In the genomic region with DNA sequence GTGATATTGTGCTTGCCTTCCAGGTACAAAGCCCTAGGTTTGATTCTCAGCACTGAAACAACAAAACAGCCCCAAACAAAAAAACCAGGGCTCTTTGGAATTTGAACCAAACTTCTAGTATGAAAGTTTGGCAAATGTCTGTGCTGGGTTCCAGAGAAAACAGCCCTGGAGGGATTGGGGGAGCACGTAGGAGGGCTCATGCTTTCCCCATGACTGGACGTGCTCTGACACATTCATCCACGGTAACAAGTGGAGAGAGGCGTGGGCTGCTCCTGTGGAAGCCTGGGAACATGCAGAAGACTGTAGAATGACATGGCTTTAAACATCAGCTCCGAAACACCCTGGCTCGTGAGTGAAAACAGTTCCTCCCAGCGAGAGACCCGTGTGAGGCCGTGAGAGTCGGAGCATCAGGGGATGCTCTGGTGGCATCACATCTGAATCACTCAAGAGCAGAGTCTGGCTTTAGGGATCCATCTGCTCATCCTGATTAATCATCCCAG, we compare ENCODE assay signal across 19 mouse cellular contexts. TPM values are rescaled to one million over a fixed set of nuclear protein-coding genes. Genes with fewer than 3 reads are reported as not detected.
DNase-seq lines count a peak whose midpoint lies in the region; ATAC-seq and TF ChIP-seq lines count a peak whose summit lies in the region.
"Had no signal": no experiment of that assay in that cellular context is flagged by ENCODE, and none has a peak within 500 bp of the region (broad histone marks: within the 10 kb centered on the region; RNA-seq: fewer than 3 reads in every experiment).

No protein-coding gene starts in this region.

- no peaks in the 10 kb centered on the region for H3K36me3 ChIP-seq in lung, postnatal 0 days (ENCODE audit: insufficient read depth, low read length)
- H3K36me3 ChIP-seq in heart, embryonic 10.5 days: no peaks in the 10 kb centered on the region
- H3K36me3 ChIP-seq: hindbrain, embryonic 12.5 days; kidney, embryonic 15.5 days; limb, embryonic 13.5 days; liver, embryonic 15.5 days; midbrain, embryonic 12.5 days; neural tube, embryonic 13.5 days had no signal

- H3K27ac ChIP-seq in lung, postnatal 0 days (ENCODE audit: low read length): no peak overlapping the region
- H3K27ac ChIP-seq in heart, embryonic 10.5 days: no peak overlapping the region
- H3K27ac ChIP-seq: forebrain, embryonic 13.5 days; hindbrain, embryonic 12.5 days; kidney, embryonic 15.5 days; limb, embryonic 13.5 days; liver, embryonic 15.5 days; midbrain, embryonic 12.5 days; neural tube, embryonic 13.5 days had no signal

- H3K4me1 ChIP-seq in lung, postnatal 0 days (ENCODE audit: insufficient read depth, low read depth, low read length): no peaks in the 10 kb centered on the region
- H3K4me1 ChIP-seq in heart, embryonic 10.5 days: peaks cover 20% of the 10 kb centered on the region
- H3K4me1 ChIP-seq: hindbrain, embryonic 12.5 days; limb, embryonic 13.5 days had no signal

- no peaks in the 10 kb centered on the region for H3K27me3 ChIP-seq in lung, postnatal 0 days (replicated peaks; ENCODE audit: insufficient read depth, low read length)
- H3K27me3 ChIP-seq in heart, embryonic 10.5 days (ENCODE audit: insufficient read depth, poor library complexity, severe bottlenecking): no peaks in the 10 kb centered on the region
- H3K27me3 ChIP-seq: hindbrain, embryonic 12.5 days; kidney, embryonic 15.5 days; limb, embryonic 13.5 days; liver, embryonic 15.5 days; midbrain, embryonic 12.5 days; neural tube, embryonic 13.5 days had no signal

- ATAC-seq in lung, postnatal 0 days: 0 out of 2 replicates have a peak, but pooled peaks have one; percentile 4
- ATAC-seq in activated CD4-positive, CD25-positive, alpha-beta regulatory T cell, adult 4 months: no peak
- ATAC-seq: forebrain, embryonic 13.5 days had no signal

- no peak overlapping the region for H3K9ac ChIP-seq in lung, postnatal 0 days (replicated peaks; ENCODE audit: low read depth)
- H3K9ac ChIP-seq: forebrain, embryonic 13.5 days; hindbrain, embryonic 12.5 days; kidney, embryonic 15.5 days; limb, embryonic 13.5 days; liver, embryonic 15.5 days; midbrain, embryonic 12.5 days; neural tube, embryonic 13.5 days had no signal

- no peak overlapping the region for H3K4me2 ChIP-seq in lung, postnatal 0 days (replicated peaks; ENCODE audit: low read depth, low read length)
- H3K4me2 ChIP-seq: forebrain, embryonic 13.5 days; hindbrain, embryonic 12.5 days; kidney, embryonic 15.5 days; limb, embryonic 13.5 days; liver, embryonic 15.5 days; midbrain, embryonic 12.5 days; neural tube, embryonic 13.5 days had no signal

- H3K9me3 ChIP-seq in lung, postnatal 0 days (ENCODE audit: low read length): no peaks in the 10 kb centered on the region
- H3K9me3 ChIP-seq in heart, embryonic 10.5 days: no peaks in the 10 kb centered on the region
- H3K9me3 ChIP-seq: forebrain, embryonic 13.5 days; hindbrain, embryonic 12.5 days; kidney, embryonic 15.5 days; limb, embryonic 13.5 days; liver, embryonic 15.5 days; midbrain, embryonic 12.5 days; neural tube, embryonic 13.5 days had no signal

- H3K4me3 ChIP-seq in lung, postnatal 0 days (ENCODE audit: low read depth, low read length): no peak overlapping the region
- no peak overlapping the region for H3K4me3 ChIP-seq in heart, embryonic 10.5 days
- H3K4me3 ChIP-seq: forebrain, embryonic 13.5 days; hindbrain, embryonic 12.5 days; kidney, embryonic 15.5 days; limb, embryonic 13.5 days; liver, embryonic 15.5 days; midbrain, embryonic 12.5 days; neural tube, embryonic 13.5 days had no signal

- TF ChIP-seq EP300 in lung, postnatal 0 days (IDR thresholded peaks at IDR 0.05): no peak

- 54% methylated on average over 10 of the region's 10 CpGs for WGBS in lung, postnatal 0 days
- WGBS in heart, embryonic 10.5 days: 80% methylated on average over 10 of the region's 10 CpGs

- TF ChIP-seq CTCF in lung, postnatal 0 days (IDR thresholded peaks at IDR 0.05): no peak

- DNase-seq in lung, postnatal 0 days (ENCODE audit: low spot score): no peak
- no peak for DNase-seq in lung, postnatal 36 days
- peak; percentile 47 for DNase-seq in fibroblast of lung, adult 2 months (ENCODE audit: low read depth)
- peak; percentile 9 to 28 for DNase-seq in layer of hippocampus, postnatal 14 days (ENCODE audit: low spot score in 2 of 2)
- DNase-seq in embryo, embryonic 10.5 days (ENCODE audit: low spot score): no peak
- no peak for DNase-seq in heart, embryonic 10.5 days (ENCODE audit: low spot score)
- DNase-seq: adrenal gland, postnatal 25 days; cerebellum, adult 18-20 months; cerebellum, postnatal 36 days; gastrocnemius, postnatal 25 days; spleen, adult 18-20 months had no signal

RNA-seq across cellular contexts. Expression of a gene that starts 43.3 kb away (rescaled TPM):
- 52.9 and 58.5 TPM in 2 replicates for polyA plus RNA-seq in lung, postnatal 0 days (2015; fragmentation: Nextera tagmentation; extraction: Ambion mirVana)
- 10 to 100 TPM; 70.2 to 71.3 TPM for total RNA-seq in layer of hippocampus, postnatal 14 days (2021)
- 100 to 1,000 TPM; 266 to 304 TPM for polyA plus RNA-seq in activated CD4-positive, CD25-positive, alpha-beta regulatory T cell, adult 4 months (2017; shearing (Covaris generic))
- polyA plus RNA-seq in heart, embryonic 10.5 days (2016; fragmentation: Nextera tagmentation; extraction: Ambion mirVana): 37.6 and 57.9 TPM in 2 replicates

Comparison
In these comparisons a context has a peak if more than half of its experiments do, and no peak if none do; other contexts are left out.
1. DNase-seq: peak in fibroblast of lung, adult 2 months (single experiment) and layer of hippocampus, postnatal 14 days (2 of 2); none in lung, postnatal 0 days (single experiment), lung, postnatal 36 days (single experiment), embryo, embryonic 10.5 days (single experiment) and heart, embryonic 10.5 days (single experiment).